Mouse (Mus musculus): ENCODE results near the gene Itgb5. TPM values are rescaled to one million over a fixed set of nuclear protein-coding genes. Genes with fewer than 3 reads are reported as not detected.

Itgb5 gene
- polyA plus RNA-seq, 1 experiment from 2014 or later: 15.0 TPM

DNA sequence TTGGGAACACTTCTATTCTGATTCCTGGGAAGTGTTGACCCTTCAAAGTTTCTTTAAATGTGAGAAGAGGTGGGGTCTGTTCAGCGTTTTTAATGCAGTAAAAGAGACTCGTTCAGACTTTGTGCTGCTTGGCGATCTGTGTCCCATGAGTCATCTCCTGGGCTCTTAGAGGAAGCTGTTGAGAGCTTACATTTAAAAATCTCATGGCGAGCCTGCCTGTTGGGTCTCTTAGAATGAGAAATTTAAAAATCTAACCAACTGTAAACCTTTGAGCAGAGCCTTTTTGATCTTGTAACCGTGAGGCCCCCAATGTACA is 93.5 kb downstream of the Itgb5 start:
- Histone ChIP-seq H3K27me3 (ENCODE audit: control insufficient read depth, insufficient read depth, low read length) (no peaks in the 10 kb centered on the region), H3K4me2 (ENCODE audit: low read depth, low read length) (no peak overlapping the region), H3K9me3 (replicated peaks; ENCODE audit: control insufficient read depth, low read length) (no peaks in the 10 kb centered on the region), H3K36me3 (ENCODE audit: control insufficient read depth, insufficient read depth, low read length) (0 out of 2 replicates have a peak, but pooled peaks cover 7% of the 10 kb centered on the region), H3K27ac (ENCODE audit: low read length) (peak overlapping the region; percentile 63; the same call in 1 of the 2 replicates), H3K4me3 (replicated peaks; ENCODE audit: low read length) (no peak overlapping the region), H3K4me1 (ENCODE audit: control insufficient read depth, insufficient read depth, low read length) (peaks cover 33% of the 10 kb centered on the region), H3K9ac (ENCODE audit: low read length) (no peak overlapping the region)
- 46% methylated on average over 5 of the region's 5 CpGs for WGBS
- ATAC-seq (ENCODE audit: insufficient read depth, low FRiP score): no peak

- Histone ChIP-seq H3K4me3 (replicated peaks; ENCODE audit: low read length) (no peak overlapping the region), H3K27me3 (ENCODE audit: control insufficient read depth, insufficient read depth, low read length) (no peaks in the 10 kb centered on the region), H3K9ac (ENCODE audit: low read length) (no peak overlapping the region), H3K36me3 (ENCODE audit: control insufficient read depth, insufficient read depth, low read length) (0 out of 2 replicates have a peak, but pooled peaks cover 7% of the 10 kb centered on the region), H3K27ac (ENCODE audit: low read length) (no peak overlapping the region), H3K4me1 (ENCODE audit: control insufficient read depth, insufficient read depth, low read length) (peaks cover 39% of the 10 kb centered on the region), H3K9me3 (replicated peaks; ENCODE audit: control insufficient read depth, low read length) (no peaks in the 10 kb centered on the region), H3K4me2 (ENCODE audit: low read depth, low read length) (no peak overlapping the region)
- no peak for ATAC-seq (ENCODE audit: insufficient read depth, low FRiP score)
- WGBS: 90% methylated on average over 8 of the region's 8 CpGs
These were observed 94.3 kb downstream of the Itgb5 start for GRCm38 (mm10) chr16:33923758-33924157.

GRCm38 (mm10) chr16:33927263-33927824 is 97.9 kb downstream of the Itgb5 start:
- no peak for ATAC-seq (ENCODE audit: insufficient read depth, low FRiP score)
- Histone ChIP-seq H3K9ac (ENCODE audit: low read length) (no peak overlapping the region), H3K36me3 (ENCODE audit: control insufficient read depth, insufficient read depth, low read length) (no peaks in the 10 kb centered on the region), H3K27ac (ENCODE audit: low read length) (no peak overlapping the region), H3K27me3 (ENCODE audit: control insufficient read depth, insufficient read depth, low read length) (no peaks in the 10 kb centered on the region), H3K4me2 (ENCODE audit: low read depth, low read length) (no peak overlapping the region), H3K4me1 (ENCODE audit: control insufficient read depth, insufficient read depth, low read length) (peaks cover 37% of the 10 kb centered on the region), H3K9me3 (replicated peaks; ENCODE audit: control insufficient read depth, low read length) (no peaks in the 10 kb centered on the region), H3K4me3 (replicated peaks; ENCODE audit: low read length) (no peak overlapping the region)
- WGBS: 74% methylated on average over 6 of the region's 6 CpGs

GRCm38 (mm10) chr16:33928788-33929462 is 99.5 kb downstream of the Itgb5 start:
- Histone ChIP-seq H3K27ac (ENCODE audit: low read length) (0 out of 2 replicates have a peak overlapping the region, but pooled peaks have one; percentile 7), H3K27me3 (ENCODE audit: control insufficient read depth, insufficient read depth, low read length) (no peaks in the 10 kb centered on the region), H3K9ac (ENCODE audit: low read length) (no peak overlapping the region), H3K4me2 (ENCODE audit: low read depth, low read length) (no peak overlapping the region), H3K4me3 (replicated peaks; ENCODE audit: low read length) (no peak overlapping the region), H3K36me3 (ENCODE audit: control insufficient read depth, insufficient read depth, low read length) (no peaks in the 10 kb centered on the region), H3K4me1 (ENCODE audit: control insufficient read depth, insufficient read depth, low read length) (peaks cover 37% of the 10 kb centered on the region), H3K9me3 (replicated peaks; ENCODE audit: control insufficient read depth, low read length) (no peaks in the 10 kb centered on the region)
- no peak for ATAC-seq (ENCODE audit: insufficient read depth, low FRiP score)
- WGBS: 62% methylated on average over 9 of the region's 9 CpGs

GRCm38 (mm10) chr16:33930785-33931184 is 101.3 kb downstream of the Itgb5 start:
- no peak overlapping the region for H3K9ac ChIP-seq (ENCODE audit: low read length)
- ATAC-seq (ENCODE audit: insufficient read depth, low FRiP score): peak; percentile 41; the same call in 1 of the 2 replicates
- H3K4me1 ChIP-seq (ENCODE audit: control insufficient read depth, insufficient read depth, low read length): peaks cover 48% of the 10 kb centered on the region
- no peaks in the 10 kb centered on the region for H3K27me3 ChIP-seq (ENCODE audit: control insufficient read depth, insufficient read depth, low read length)
- H3K4me3 ChIP-seq (replicated peaks; ENCODE audit: low read length): no peak overlapping the region
- WGBS: 75% methylated on average over 6 of the region's 6 CpGs
- no peak overlapping the region for H3K4me2 ChIP-seq (ENCODE audit: low read depth, low read length)
- no peak overlapping the region for H3K27ac ChIP-seq (ENCODE audit: low read length)
- H3K9me3 ChIP-seq (replicated peaks; ENCODE audit: control insufficient read depth, low read length): no peaks in the 10 kb centered on the region
- H3K36me3 ChIP-seq (ENCODE audit: control insufficient read depth, insufficient read depth, low read length): no peaks in the 10 kb centered on the region

GRCm38 (mm10) chr16:33931682-33932081 is 102.2 kb downstream of the Itgb5 start:
- H3K9ac ChIP-seq (ENCODE audit: low read length): no peak overlapping the region
- ATAC-seq (ENCODE audit: insufficient read depth, low FRiP score): no peak
- WGBS: 34% methylated on average over 2 of the region's 2 CpGs
- no peaks in the 10 kb centered on the region for H3K9me3 ChIP-seq (replicated peaks; ENCODE audit: control insufficient read depth, low read length)
- no peaks in the 10 kb centered on the region for H3K27me3 ChIP-seq (ENCODE audit: control insufficient read depth, insufficient read depth, low read length)
- H3K4me3 ChIP-seq (replicated peaks; ENCODE audit: low read length): no peak overlapping the region
- peaks cover 48% of the 10 kb centered on the region for H3K4me1 ChIP-seq (ENCODE audit: control insufficient read depth, insufficient read depth, low read length)
- no peaks in the 10 kb centered on the region for H3K36me3 ChIP-seq (ENCODE audit: control insufficient read depth, insufficient read depth, low read length)
- no peak overlapping the region for H3K4me2 ChIP-seq (ENCODE audit: low read depth, low read length)
- no peak overlapping the region for H3K27ac ChIP-seq (ENCODE audit: low read length)

DNA sequence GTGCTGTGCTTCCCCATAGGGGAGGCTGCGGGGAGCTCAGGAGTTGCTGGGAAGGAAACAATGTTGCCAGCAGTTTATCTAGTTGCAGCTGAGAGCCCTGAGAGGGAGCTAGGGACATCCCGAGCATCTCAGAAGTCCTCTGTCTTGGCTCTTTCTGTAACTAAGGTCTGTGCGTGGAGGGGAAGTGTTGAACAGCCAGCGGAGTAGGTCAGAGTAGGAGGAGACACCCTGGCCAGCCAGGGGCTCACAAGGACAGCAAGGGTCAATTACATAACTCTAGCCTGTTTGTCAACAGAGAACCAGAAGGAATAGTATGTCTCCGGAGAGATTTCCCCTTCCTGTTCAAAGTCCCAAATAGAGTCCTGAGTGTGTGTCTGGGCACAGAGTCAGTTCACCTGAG is 102.7 kb downstream of the Itgb5 start:
- 59% methylated on average over 5 of the region's 5 CpGs for WGBS
- H3K4me3 ChIP-seq (replicated peaks; ENCODE audit: low read length): no peak overlapping the region
- H3K36me3 ChIP-seq (ENCODE audit: control insufficient read depth, insufficient read depth, low read length): no peaks in the 10 kb centered on the region
- no peak overlapping the region for H3K4me2 ChIP-seq (ENCODE audit: low read depth, low read length)
- no peak overlapping the region for H3K9ac ChIP-seq (ENCODE audit: low read length)
- no peak overlapping the region for H3K27ac ChIP-seq (ENCODE audit: low read length)
- no peaks in the 10 kb centered on the region for H3K27me3 ChIP-seq (ENCODE audit: control insufficient read depth, insufficient read depth, low read length)
- H3K9me3 ChIP-seq (replicated peaks; ENCODE audit: control insufficient read depth, low read length): no peaks in the 10 kb centered on the region
- ATAC-seq (ENCODE audit: insufficient read depth, low FRiP score): no peak
- H3K4me1 ChIP-seq (ENCODE audit: control insufficient read depth, insufficient read depth, low read length): peaks cover 48% of the 10 kb centered on the region

DNA sequence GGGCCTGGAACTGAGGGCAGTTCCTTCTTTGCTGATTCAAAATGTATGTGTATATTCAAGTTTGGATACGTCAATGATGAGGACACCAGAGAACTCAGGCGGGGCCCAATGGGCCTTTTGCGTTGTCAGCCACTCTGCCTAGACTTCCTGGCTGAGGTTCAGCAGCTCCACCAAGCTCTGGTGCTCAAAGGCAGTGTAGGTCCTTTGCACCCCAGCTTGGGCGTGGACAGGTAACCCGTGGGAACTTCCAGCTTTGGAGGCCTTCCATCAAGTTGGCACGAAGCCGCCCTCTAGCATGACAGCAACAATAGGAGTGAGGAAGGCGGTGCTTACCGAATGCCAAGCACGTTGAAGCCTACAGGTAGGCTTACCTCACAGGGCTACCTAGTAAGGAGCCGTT is 103.9 kb downstream of the Itgb5 start:
- Histone ChIP-seq H3K9me3 (replicated peaks; ENCODE audit: control insufficient read depth, low read length) (no peaks in the 10 kb centered on the region), H3K27me3 (ENCODE audit: control insufficient read depth, insufficient read depth, low read length) (no peaks in the 10 kb centered on the region), H3K4me3 (replicated peaks; ENCODE audit: low read length) (no peak overlapping the region), H3K4me1 (ENCODE audit: control insufficient read depth, insufficient read depth, low read length) (peaks cover 54% of the 10 kb centered on the region), H3K9ac (ENCODE audit: low read length) (no peak overlapping the region), H3K27ac (ENCODE audit: low read length) (peak overlapping the region; percentile 75), H3K36me3 (ENCODE audit: control insufficient read depth, insufficient read depth, low read length) (no peaks in the 10 kb centered on the region), H3K4me2 (ENCODE audit: low read depth, low read length) (no peak overlapping the region)
- WGBS: 78% methylated on average over 11 of the region's 11 CpGs
- peak; percentile 15; the same call in 1 of the 2 replicates for ATAC-seq (ENCODE audit: insufficient read depth, low FRiP score)

- 51% methylated on average over 5 of the region's 5 CpGs for WGBS
- peak overlapping the region; percentile 75 for H3K27ac ChIP-seq (ENCODE audit: low read length)
- no peak; the same call in 1 of the 2 replicates for ATAC-seq (ENCODE audit: insufficient read depth, low FRiP score)
- peaks cover 58% of the 10 kb centered on the region for H3K4me1 ChIP-seq (ENCODE audit: control insufficient read depth, insufficient read depth, low read length)
- no peaks in the 10 kb centered on the region for H3K36me3 ChIP-seq (ENCODE audit: control insufficient read depth, insufficient read depth, low read length)
- H3K27me3 ChIP-seq (ENCODE audit: control insufficient read depth, insufficient read depth, low read length): no peaks in the 10 kb centered on the region
- no peaks in the 10 kb centered on the region for H3K9me3 ChIP-seq (replicated peaks; ENCODE audit: control insufficient read depth, low read length)
- H3K4me3 ChIP-seq (replicated peaks; ENCODE audit: low read length): no peak overlapping the region
- H3K4me2 ChIP-seq (ENCODE audit: low read depth, low read length): no peak overlapping the region
- peak overlapping the region; percentile 37; the same call in 1 of the 2 replicates for H3K9ac ChIP-seq (ENCODE audit: low read length)
These were observed 105.4 kb downstream of the Itgb5 start for GRCm38 (mm10) chr16:33934701-33935406.
